Mouse (Mus musculus) cerebellum, adult 9-10 months (tissue): ENCODE data around the gene Dapk2.

Experiments
- DNase-seq: peaks from one replicate; pipeline ENCODE4 v3.0.0; 2022

Gene Dapk2

GRCm38 (mm10) chr9:66144248-66144647, 13.8 kb upstream of the Dapk2 start:
- DNase-seq, result peak; percentile 84

GRCm38 (mm10) chr9:66146141-66146540, 11.9 kb upstream of the Dapk2 start:
- DNase-seq, result no peak

GRCm38 (mm10) chr9:66152011-66152410, 6.0 kb upstream of the Dapk2 start:
- DNase-seq, result no peak

DNA sequence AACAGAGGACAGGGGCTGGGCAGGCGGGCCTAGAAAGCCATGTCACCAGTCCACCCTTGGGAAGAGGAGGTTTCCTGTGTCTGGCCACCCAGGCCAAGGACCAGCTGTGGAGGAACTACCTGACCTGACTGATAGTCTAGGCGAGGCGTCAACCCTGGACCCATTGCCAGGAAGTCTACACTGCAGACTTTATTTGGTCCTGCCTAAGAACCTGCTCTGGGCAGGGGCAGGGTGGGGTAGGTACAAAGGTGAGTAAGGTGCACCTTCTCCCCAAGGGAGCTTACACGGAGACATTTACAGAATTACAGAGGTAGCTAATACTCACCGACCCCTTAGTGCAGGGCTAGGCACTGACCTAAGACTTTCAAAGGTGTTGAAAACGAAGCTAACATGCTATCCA, 4.4 kb upstream of the Dapk2 start:
- DNase-seq, result no peak

DNA sequence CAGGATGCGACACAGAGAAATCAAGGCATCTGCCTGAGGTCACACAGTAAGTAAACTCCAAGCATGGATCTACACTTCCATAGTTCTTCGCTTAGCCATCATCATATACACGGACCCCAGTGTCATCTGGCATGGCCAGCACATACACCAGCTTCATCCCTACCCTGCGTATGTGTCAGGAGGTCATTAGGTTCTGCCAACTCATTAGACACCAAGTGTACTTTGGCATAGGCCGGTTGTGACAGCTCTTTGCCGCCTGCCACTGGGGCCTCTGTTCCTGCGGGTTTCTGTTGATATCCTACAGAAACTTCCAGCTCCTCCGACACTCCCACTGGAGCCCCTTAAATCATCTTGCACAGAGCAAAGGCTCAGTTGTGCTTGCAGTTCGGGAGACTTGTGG, 4.0 kb upstream of the Dapk2 start:
- DNase-seq, result no peak

DNA sequence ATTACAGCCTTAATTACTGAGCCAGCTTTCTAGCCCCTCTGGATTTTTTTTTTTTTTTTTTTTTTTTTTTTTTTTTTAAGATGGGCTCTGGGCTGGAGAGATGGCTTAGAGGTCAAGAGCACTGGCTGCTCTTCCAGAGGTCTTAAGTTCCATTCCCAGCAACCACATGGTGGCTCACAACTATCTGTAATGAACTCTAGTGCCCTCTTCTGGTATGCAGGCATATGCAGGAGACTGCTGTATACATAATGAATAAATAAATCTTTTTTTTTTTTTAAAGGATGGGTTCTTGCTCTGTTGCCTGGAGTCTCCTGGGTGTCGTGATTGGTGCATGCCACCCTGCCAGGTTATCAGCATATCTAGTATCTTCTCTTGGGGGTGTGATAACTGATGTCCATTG, 2.5 kb upstream of the Dapk2 start:
- DNase-seq, result no peak

- no peak for DNase-seq
These were observed 935 bp downstream of the Dapk2 start for GRCm38 (mm10) chr9:66158885-66159430.

DNA sequence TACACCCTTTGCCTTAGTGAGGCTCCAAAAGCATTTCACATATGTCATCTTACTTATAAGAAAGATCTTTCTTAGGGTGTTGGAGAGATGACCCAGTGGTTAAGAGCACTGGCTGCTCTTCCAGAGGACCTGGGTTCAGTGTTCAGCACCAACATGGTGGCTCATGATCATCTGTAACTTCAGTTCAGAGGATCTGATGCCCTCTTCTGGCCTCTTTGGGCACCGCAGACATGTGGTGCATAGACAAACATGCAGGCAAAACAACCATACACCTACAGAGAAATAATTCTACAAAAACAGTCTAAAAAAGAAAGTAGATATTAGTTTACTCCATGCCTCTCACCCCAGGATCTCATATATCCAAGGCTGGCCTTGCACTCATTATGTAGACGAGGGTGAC, 2.1 kb downstream of the Dapk2 start:
- no peak for DNase-seq

DNA sequence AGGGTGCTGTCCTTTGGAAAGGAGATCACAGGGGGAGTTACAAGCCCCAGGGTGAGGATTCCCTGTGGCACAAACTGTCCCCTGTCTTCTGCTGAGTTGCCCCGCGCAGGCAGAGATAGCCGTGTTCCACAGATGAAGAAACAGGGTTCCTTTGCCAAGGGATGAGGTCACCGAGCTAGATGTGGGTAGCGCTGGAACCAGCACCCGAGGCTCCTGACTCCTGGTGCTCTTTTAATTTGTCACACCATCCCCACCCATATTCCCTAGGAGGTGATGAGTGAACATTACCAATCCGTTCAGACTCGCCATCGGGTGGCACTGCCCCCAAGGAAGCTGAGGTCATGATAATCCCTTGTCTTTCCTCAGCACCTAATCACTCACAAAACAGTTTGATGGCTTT, 5.0 kb downstream of the Dapk2 start:
- no peak for DNase-seq

- DNase-seq, result no peak
These were observed 9.2 kb downstream of the Dapk2 start for GRCm38 (mm10) chr9:66167222-66167621.

GRCm38 (mm10) chr9:66168233-66168632, 10.2 kb downstream of the Dapk2 start:
- no peak for DNase-seq

DNA sequence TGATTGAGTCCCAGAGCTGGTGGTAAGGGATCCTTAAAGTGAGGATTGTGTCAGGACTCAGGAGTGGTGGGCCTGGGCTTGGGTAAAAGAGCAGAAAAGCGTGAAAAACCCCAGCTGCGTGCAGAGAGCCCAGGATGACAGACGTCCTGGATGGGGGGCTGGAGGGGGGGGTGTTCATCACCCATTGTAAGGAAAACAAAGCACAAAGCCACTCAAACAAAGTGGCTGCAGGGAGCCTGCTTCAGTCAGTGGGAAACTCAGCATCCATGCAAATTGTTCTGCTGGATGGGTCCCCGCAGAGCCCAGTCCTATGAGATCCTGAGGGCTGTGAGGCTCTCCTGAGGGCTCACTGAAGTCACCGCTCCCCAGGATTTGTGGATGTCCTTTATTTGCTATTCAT, 12.5 kb downstream of the Dapk2 start:
- DNase-seq, result no peak

DNA sequence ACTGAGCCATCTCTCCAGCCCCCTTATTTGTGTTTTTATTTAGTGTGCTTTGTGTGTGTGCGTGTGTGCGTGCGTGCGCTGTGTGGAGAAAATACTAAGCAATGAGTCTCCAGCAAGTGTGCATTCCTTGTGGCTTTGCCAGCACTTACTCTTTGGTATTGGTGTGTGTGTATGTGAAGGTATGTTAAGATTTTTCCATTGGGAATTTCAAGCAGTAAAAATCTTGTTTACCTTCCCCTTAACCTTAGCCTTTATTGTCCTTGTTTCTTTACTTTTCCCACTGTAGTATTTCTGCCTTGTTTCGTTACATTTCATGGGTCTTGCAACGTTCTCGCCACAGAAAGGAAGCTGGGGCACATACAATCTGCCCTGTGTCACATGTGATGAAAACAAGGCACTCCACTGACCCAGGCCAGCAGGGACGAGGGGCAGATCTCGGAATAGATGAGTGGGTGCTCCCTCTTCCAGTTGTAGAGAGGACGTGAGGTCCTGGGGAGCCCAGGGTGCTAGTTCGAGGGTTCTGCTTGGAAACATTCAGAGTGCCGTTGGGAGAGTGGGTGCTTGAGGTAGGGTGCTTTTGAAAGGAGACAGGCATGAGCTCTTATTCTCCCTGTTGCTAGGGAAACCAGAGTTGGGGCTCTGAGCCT, 13.4 kb downstream of the Dapk2 start:
- DNase-seq, result no peak

DNA sequence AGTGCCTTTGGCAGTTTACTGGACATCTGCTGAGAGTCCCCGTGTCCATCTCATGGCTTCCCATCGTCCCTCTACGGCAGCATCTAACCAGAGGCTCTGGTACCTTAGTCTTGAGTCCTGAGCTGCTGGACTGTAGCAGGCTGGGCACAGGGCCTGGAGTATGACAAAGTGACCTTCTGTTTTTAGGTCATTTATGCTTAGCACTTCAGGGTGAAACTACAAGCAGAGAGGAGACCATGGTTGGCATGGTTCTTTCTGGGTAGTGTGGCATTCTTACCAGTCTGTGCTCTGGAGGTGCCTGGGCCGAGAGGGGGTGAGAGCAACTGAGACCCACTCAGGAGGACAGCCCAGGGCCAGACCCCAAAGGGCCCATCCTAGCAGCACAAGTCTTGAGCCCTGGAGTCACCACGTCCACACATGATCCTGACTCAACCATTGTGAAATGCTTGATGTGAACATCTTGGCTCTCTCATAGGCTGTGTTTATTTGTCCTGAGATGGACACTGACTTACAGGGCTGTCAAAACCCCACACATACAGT, 15.4 kb downstream of the Dapk2 start:
- DNase-seq, result no peak

GRCm38 (mm10) chr9:66174985-66175384, 17.0 kb downstream of the Dapk2 start:
- DNase-seq, result no peak

GRCm38 (mm10) chr9:66177975-66178374, 20.0 kb downstream of the Dapk2 start:
- DNase-seq, result no peak

- no peak for DNase-seq
These were observed 21.8 kb downstream of the Dapk2 start for GRCm38 (mm10) chr9:66179795-66180194.

DNA sequence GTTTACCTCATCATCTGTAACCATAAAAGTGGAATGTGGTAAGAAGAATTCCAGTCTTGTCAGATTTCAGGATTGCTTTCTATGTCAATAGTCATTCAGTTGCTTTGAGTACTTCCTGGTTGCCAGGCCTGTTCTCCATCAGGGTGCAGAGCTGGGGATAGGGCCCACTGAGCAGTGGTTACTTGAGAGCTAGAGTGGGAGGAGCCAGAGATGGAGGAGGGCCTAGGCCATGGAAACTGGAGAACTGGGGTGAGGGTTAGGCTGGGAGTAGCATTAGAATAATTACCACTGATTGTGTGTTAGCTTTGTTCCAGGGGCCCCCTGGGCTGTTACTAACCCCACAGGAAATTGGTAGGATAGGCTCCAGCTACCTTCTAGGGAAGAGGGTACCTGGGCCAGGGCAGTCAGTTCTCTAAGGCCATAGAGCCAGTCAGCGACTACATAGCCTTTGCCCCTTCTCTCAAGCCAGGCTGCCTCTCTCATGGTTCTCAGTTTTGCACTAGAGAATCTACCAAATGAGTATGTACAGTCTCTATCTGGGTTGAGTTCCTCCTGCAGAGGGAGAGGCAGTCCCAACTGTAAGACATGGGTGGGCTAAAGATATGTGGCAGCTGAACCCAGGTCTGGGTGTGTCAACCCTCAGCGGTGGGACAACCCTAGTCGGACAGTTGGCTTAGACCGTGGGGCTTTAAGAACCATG, 23.3 kb downstream of the Dapk2 start:
- DNase-seq, result no peak

DNA sequence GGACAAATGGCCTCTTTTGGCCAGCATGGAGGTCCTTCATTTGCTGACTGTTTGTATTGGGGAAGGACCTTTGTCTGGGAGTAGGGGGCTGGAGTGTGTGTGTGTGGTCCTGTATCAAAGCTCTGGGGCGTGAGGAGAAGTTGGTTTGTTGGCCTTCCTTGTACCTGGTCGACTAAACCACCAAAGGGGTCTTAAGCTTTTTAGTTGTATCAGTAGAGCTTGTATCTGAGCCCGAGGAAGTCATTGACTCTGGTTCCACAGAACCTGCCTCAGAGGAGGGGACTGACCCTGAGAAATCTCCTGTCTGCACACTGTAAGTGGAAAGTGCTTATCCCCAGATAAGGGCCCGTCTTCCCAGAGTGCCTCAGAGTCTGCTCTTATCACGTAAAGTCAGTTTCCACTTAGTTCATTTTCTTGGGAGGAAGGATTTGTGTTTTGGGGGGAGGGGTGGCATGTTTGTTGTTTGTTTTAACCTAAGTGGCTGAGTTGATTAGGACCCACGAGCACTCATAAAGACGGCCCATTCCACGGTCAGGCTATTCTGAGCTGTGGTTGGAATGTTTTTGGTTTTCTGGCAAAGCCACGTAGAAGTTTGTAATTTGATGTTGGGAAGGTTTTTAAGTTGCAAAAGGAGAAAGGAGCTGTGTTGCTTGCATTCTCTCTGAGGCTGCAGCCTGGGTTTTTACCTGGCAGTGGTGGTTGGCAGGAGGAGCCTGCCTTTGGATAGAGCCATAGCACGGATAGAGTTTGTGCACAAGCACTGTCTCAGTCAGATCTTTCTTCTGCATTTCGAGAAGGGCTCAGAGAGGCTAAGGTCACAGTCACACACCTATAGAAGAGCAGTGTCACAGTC, 24.0 kb downstream of the Dapk2 start:
- no peak for DNase-seq

- DNase-seq, result no peak
These were observed 24.6 kb downstream of the Dapk2 start for GRCm38 (mm10) chr9:66182679-66182993.

DNA sequence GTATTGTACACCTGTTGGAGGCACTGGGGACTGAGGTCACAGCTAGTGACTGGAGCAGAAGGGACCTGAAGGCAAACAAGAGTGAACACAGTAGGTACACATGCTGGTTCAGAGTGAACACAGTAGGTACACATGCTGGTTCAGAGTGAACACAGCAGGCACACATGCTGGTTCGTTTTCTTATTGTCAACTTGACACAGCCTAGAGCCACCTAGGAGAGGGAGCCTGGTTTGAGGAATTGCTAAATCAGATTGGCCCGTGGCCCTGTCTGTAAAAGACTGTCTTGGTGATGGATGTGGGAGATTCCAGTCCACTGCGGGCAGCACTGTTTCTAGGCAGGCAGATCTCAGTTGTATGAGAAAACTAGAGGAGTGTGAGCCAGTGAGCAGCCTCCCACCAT, 25.0 kb downstream of the Dapk2 start:
- DNase-seq, result no peak

DNA sequence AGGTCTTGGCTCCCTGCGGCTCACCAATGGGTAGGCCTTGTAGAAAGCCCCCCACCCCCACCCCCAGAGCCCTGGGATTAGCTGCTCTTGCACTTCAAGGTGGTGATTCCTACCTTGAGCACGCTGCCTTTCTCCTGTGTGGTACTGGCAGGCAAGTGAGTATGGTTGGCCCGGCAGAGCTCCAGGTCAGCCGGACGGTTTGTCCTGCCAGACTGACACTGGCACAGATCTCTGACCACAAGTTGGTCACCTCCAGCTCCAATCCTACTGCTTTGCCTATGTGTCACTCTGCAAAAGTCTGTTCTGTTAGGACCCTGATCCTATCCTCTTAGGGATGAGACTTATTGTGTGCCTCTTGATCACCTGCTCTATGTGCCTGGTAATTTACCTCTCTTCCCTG, 26.5 kb downstream of the Dapk2 start:
- no peak for DNase-seq

GRCm38 (mm10) chr9:66186426-66186825, 28.4 kb downstream of the Dapk2 start:
- DNase-seq, result no peak

GRCm38 (mm10) chr9:66189026-66189425, 31.0 kb downstream of the Dapk2 start:
- DNase-seq, result no peak
